Mouse (Mus musculus) neural tube, embryonic 13.5 days (tissue): ENCODE results near the gene Zfp27. TPM values are rescaled to one million over a fixed set of nuclear protein-coding genes. Genes with fewer than 3 reads are reported as not detected.

Source experiments
- ATAC-seq: fragments of 200-750 bp; cut with Nextera tagmentation; 2 replicates; pipeline ENCODE4 v1.8.0; 2017; ENCODE audit warnings: low read depth, mild to moderate bottlenecking, moderate TSS enrichment, moderate library complexity
- H3K27ac ChIP-seq: fragments of 300-500 bp; sonication (generic); replicated peaks from 2 replicates; pipeline ENCODE4 v1.5.1; 2015; ENCODE audit warnings: moderate library complexity, mild to moderate bottlenecking, inconsistent platforms
- H3K27me3 ChIP-seq: fragments of 300-500 bp; sonication (generic); 2 replicates; pipeline ENCODE4 v1.6.1; 2015; ENCODE audit warnings: mild to moderate bottlenecking, inconsistent platforms
- H3K36me3 ChIP-seq: fragments of 300-500 bp; sonication (generic); 2 replicates; pipeline ENCODE4 v1.6.1; 2015; ENCODE audit warnings: mild to moderate bottlenecking, inconsistent platforms
- H3K4me1 ChIP-seq: fragments of 300-500 bp; sonication (generic); replicated peaks from 2 replicates; pipeline ENCODE4 v1.6.1; 2015; ENCODE audit warnings: inconsistent platforms
- H3K4me2 ChIP-seq: fragments of 300-500 bp; sonication (generic); 2 replicates; pipeline ENCODE4 v1.6.1; 2015; ENCODE audit warnings: inconsistent platforms, mild to moderate bottlenecking, moderate library complexity
- H3K4me3 ChIP-seq: fragments of 300-500 bp; sonication (generic); 2 replicates; pipeline ENCODE4 v1.5.1; 2015; ENCODE audit warnings: mild to moderate bottlenecking, inconsistent platforms
- H3K9ac ChIP-seq: fragments of 300-500 bp; sonication (generic); 2 replicates; pipeline ENCODE4 v1.6.1; 2015; ENCODE audit warnings: moderate library complexity, mild to moderate bottlenecking, inconsistent platforms
- H3K9me3 ChIP-seq: fragments of 300-500 bp; sonication (generic); 2 replicates; pipeline ENCODE4 v1.6.1; 2016; ENCODE audit warnings: inconsistent platforms
- WGBS: fragments of 180-500 bp; shearing (Covaris S2); methylation state at CpG from one replicate; pipeline ENCODE4 v1.1.7; 2015; 5-methylcytosine and 5-hydroxymethylcytosine counted together
- polyA plus RNA-seq: library from polyadenylated mRNA; unstranded; fragments of >200 nt; fragmentation: Nextera tagmentation; extraction: Ambion mirVana; gene quantifications from 2 replicates; pipeline ENCODE4 v1.2.1, GENCODE M21; 2015

The Zfp27 gene
- 17.1 and 17.6 TPM in 2 replicates for polyA plus RNA-seq

DNA sequence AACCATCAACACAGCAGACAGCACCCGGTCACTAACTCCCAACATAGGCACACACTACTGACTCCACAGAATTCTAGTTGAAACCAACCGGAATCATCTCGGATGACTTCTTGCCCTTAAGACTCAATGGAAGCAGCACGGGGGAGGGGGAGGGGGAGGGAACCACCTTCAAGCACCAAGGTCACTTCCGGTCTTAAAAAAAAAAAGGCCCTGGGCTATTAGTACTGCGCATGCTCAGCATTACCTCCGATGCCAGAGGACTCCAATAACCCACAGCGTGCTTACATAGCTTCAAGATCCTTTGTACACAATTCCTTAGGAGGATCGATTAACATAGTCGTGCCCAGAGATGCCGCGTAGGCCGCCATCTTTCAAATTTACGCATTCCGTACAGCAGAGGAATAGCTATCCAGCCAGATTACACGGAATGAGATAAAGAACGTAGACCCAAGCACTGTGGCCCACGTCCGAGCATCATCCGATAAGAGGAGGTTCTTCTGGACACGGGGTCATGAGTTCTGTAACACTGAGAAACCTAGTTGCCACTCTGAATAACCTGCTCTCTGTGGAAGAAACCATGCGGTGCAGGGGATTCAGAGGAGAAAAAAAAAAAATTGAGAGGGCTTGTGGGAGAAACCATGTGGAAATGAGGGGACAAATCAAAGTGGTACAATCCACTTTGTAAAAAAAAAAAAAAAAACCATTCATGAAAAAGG, at the start of gene Zfp27:
TSS of gene Zfp27 (minus strand) at position 607 of the 716 bp plus-strand sequence.
- H3K27ac ChIP-seq = peak within 1 kb of the TSS; percentile 99
- peak within 1 kb of the TSS; percentile 65 for H3K4me2 ChIP-seq
- peaks cover 25% of the 10 kb centered on the region for H3K36me3 ChIP-seq
- peak within 1 kb of the TSS; percentile 54 for H3K4me3 ChIP-seq
- no peaks in the 10 kb centered on the region for H3K27me3 ChIP-seq
- H3K9ac ChIP-seq = peak within 1 kb of the TSS; percentile 77
- H3K4me1 ChIP-seq = peaks cover 29% of the 10 kb centered on the region
- whole genome bisulfite sequencing = 1% methylated on average over 22 of the region's 22 CpGs
- peak; percentile 85 for ATAC-seq
- H3K9me3 ChIP-seq = no peaks in the 10 kb centered on the region

GRCm38 (mm10) chr7:29954731-29955130, 48.4 kb upstream of the Zfp27 start:
- H3K9me3 ChIP-seq = no peaks in the 10 kb centered on the region
- peak overlapping the region; percentile 63 for H3K4me2 ChIP-seq
- H3K4me3 ChIP-seq = 0 out of 2 replicates have a peak overlapping the region, but pooled peaks have one; percentile 80
- H3K27ac ChIP-seq = no peak overlapping the region
- no peak for ATAC-seq
- peaks cover 8% of the 10 kb centered on the region for H3K4me1 ChIP-seq
- H3K9ac ChIP-seq = no peak overlapping the region
- 24% methylated on average over 4 of the region's 4 CpGs for WGBS
- H3K36me3 ChIP-seq = peaks cover 16% of the 10 kb centered on the region
- H3K27me3 ChIP-seq = no peaks in the 10 kb centered on the region

DNA sequence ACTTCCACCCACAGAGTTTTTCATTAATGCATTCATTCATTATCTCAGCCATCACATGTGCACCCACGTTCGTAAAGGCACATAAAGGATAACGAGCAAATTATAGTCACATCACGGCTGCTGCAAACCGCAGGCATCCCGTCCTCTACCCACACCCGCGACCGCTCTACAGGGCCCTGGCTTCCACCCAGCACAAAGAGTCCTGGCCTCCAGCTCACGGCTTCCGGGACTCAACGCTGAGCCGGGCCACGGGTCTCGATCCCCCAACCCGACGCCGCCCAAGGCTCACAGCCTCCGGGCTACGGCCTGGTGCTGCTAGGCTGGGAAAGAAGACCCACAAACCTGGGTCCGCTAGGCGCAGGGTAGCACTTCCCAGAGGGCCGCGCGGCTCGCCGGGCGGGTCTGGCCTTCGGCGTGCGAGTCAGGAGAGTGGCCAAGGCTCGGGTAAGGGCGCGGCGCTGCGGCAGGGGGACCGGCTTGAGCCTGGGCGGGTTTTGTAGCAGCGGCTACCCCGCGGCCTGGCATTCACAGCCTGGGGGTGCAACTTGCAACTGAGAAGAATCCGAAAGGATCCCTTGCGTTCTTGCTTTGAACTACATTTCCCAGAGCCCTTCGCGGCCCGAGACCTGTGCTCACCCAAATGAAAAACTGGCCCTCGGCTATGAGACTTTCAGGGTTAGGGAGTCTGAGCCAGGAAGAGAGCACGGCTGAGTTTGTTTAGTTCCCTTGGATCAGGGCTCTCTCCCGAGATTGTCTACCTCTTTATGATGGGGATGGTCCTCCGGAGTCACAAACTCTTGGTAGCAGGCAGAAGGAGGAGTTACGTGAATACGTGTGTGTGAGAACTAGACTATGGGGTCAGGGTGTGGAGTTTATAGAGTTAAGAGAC, 47.4 kb upstream of the Zfp27 start, which contains the start of gene Zfp74:
TSS of gene Zfp74 (minus strand) at position 577 of the 889 bp plus-strand sequence.
- 1% methylated on average over 52 of the region's 52 CpGs for WGBS

GRCm38 (mm10) chr7:29953086-29953485, 46.7 kb upstream of the Zfp27 start:
- 39% methylated on average over 10 of the region's 10 CpGs for WGBS
- Histone ChIP-seq H3K36me3 (peaks cover 28% of the 10 kb centered on the region), H3K4me2 (peak overlapping the region; percentile 63), H3K4me3 (peak overlapping the region; percentile 80), H3K27me3 (no peaks in the 10 kb centered on the region), H3K9me3 (no peaks in the 10 kb centered on the region), H3K9ac (peak overlapping the region; percentile 94), H3K4me1 (peaks cover 8% of the 10 kb centered on the region), H3K27ac (peak overlapping the region; percentile 97)
- no peak for ATAC-seq

More for the DNA sequence above, 47.4 kb upstream of the Zfp27 start, which contains the start of gene Zfp74:
- Histone ChIP-seq H3K4me1 (peaks cover 8% of the 10 kb centered on the region), H3K36me3 (peaks cover 24% of the 10 kb centered on the region), H3K4me2 (peak within 1 kb of the TSS; percentile 63), H3K27me3 (no peaks in the 10 kb centered on the region), H3K9me3 (no peaks in the 10 kb centered on the region), H3K27ac (peak within 1 kb of the TSS; percentile 97), H3K4me3 (peak within 1 kb of the TSS; percentile 80), H3K9ac (peak within 1 kb of the TSS; percentile 94)
- ATAC-seq = peak; percentile 90

GRCm38 (mm10) chr7:29944201-29944600, 37.8 kb upstream of the Zfp27 start:
- Histone ChIP-seq H3K27ac (no peak overlapping the region), H3K9ac (no peak overlapping the region), H3K4me1 (no peaks in the 10 kb centered on the region), H3K4me2 (no peak overlapping the region), H3K27me3 (no peaks in the 10 kb centered on the region), H3K36me3 (peaks cover 58% of the 10 kb centered on the region), H3K9me3 (no peaks in the 10 kb centered on the region), H3K4me3 (no peak overlapping the region)
- no peak for ATAC-seq
- WGBS = 73% methylated on average over 2 of the region's 2 CpGs

DNA sequence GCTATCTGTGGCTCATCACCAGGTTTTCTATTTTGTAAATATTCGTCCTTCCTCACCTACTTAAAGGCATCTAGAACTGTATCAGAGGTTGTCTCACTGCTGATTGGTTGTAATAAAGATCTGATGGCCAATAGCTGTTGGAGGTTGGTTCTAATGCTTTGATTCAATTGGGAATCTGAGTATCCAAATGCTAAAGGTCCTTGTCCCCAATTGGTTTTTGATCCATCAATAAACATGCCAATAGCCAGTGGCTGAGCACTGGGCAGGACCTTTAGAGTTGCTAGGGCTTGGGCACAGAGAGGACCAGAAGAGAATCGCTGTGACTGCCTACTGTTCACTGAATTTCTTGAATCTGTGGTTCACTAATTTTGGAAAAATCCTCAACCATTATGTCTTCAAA, 37.3 kb upstream of the Zfp27 start:
- H3K27ac ChIP-seq = no peak overlapping the region
- no peak for ATAC-seq
- 76% methylated on average over 2 of the region's 2 CpGs for WGBS
- H3K4me3 ChIP-seq = no peak overlapping the region
- H3K4me2 ChIP-seq = no peak overlapping the region
- no peaks in the 10 kb centered on the region for H3K9me3 ChIP-seq
- H3K36me3 ChIP-seq = peaks cover 54% of the 10 kb centered on the region
- H3K4me1 ChIP-seq = no peaks in the 10 kb centered on the region
- H3K9ac ChIP-seq = no peak overlapping the region
- no peaks in the 10 kb centered on the region for H3K27me3 ChIP-seq

- no peak for ATAC-seq
- 47% methylated on average over 2 of the region's 2 CpGs for WGBS
- Histone ChIP-seq H3K9me3 (no peaks in the 10 kb centered on the region), H3K4me2 (no peak overlapping the region), H3K4me1 (no peaks in the 10 kb centered on the region), H3K27ac (no peak overlapping the region), H3K27me3 (no peaks in the 10 kb centered on the region), H3K36me3 (peaks cover 49% of the 10 kb centered on the region), H3K4me3 (no peak overlapping the region), H3K9ac (no peak overlapping the region)
Observed at GRCm38 (mm10) chr7:29942740-29943139, 36.4 kb upstream of the Zfp27 start.

- no peak overlapping the region for H3K27ac ChIP-seq
- no peaks in the 10 kb centered on the region for H3K27me3 ChIP-seq
- peaks cover 59% of the 10 kb centered on the region for H3K36me3 ChIP-seq
- H3K9ac ChIP-seq = no peak overlapping the region
- no peak for ATAC-seq
- H3K4me2 ChIP-seq = no peak overlapping the region
- WGBS = 85% methylated on average over 11 of the region's 11 CpGs
- H3K9me3 ChIP-seq = no peaks in the 10 kb centered on the region
- no peaks in the 10 kb centered on the region for H3K4me1 ChIP-seq
- no peak overlapping the region for H3K4me3 ChIP-seq
Observed at GRCm38 (mm10) chr7:29941027-29941426, 34.7 kb upstream of the Zfp27 start.

DNA sequence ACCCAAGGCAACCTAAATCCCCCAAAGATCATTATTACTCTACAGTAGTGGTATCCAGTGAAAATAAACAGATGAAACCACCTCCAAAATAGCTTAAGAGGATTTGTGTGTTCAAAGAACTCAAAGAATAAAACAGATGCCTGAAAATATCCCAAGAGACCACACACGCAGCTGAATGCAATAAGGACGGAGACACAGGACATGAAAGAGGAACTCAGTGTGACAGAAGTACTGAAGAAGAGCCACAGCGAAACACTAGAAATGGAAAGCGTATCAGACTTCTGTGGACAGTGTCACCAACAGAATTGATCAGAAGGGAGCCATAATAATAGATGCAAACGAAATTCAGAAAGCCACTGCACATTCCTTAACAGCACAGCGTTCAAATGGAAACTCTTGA, 32.5 kb upstream of the Zfp27 start:
- Histone ChIP-seq H3K9ac (no peak overlapping the region), H3K4me3 (no peak overlapping the region), H3K4me1 (no peaks in the 10 kb centered on the region), H3K36me3 (peaks cover 76% of the 10 kb centered on the region), H3K4me2 (no peak overlapping the region), H3K27me3 (no peaks in the 10 kb centered on the region), H3K9me3 (no peaks in the 10 kb centered on the region), H3K27ac (no peak overlapping the region)
- ATAC-seq = no peak
- 86% methylated on average over 6 of the region's 6 CpGs for WGBS

GRCm38 (mm10) chr7:29922780-29923179, 16.4 kb upstream of the Zfp27 start:
- no peak overlapping the region for H3K4me2 ChIP-seq
- no peak overlapping the region for H3K27ac ChIP-seq
- H3K9me3 ChIP-seq = no peaks in the 10 kb centered on the region
- H3K27me3 ChIP-seq = no peaks in the 10 kb centered on the region
- no peak for ATAC-seq
- H3K9ac ChIP-seq = no peak overlapping the region
- peaks cover 3% of the 10 kb centered on the region; the same call in 1 of the 2 replicates for H3K36me3 ChIP-seq
- H3K4me1 ChIP-seq = no peaks in the 10 kb centered on the region
- WGBS = 72% methylated on average over 2 of the region's 2 CpGs
- H3K4me3 ChIP-seq = no peak overlapping the region

DNA sequence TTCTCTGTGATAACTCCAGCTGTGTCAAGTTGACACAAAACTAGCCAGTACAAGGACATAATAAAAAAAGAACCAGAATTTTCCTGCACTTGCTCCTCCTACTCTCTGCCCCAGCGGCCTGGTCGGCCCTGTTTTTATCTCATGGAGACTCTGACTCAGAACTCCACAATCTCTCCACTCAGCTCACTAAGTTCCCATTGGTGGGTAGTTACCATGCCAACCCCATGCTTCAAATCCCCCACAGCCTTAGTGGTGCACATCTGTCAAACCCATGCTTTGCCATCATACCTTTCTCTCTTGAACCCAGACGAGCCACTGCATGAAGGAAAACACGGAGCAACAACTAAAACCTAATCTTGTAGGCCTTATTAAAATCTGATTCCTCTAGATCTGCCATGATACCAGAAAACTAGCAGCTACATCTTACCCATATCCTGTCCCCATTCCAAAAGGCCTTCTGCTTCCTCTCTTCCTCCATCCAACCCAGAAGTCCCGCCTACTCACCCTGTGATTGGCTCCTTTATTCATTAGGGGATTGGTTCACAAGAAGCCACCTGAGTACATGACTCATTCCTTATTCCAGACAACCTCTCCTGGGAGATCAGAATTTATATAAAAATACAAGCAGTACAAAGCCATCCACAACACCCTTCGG, 15.2 kb upstream of the Zfp27 start:
- WGBS = 85% methylated on average over 6 of the region's 6 CpGs
- Histone ChIP-seq H3K4me3 (no peak overlapping the region), H3K36me3 (peaks cover 14% of the 10 kb centered on the region), H3K4me1 (no peaks in the 10 kb centered on the region), H3K27ac (no peak overlapping the region), H3K9ac (no peak overlapping the region), H3K27me3 (no peaks in the 10 kb centered on the region), H3K9me3 (no peaks in the 10 kb centered on the region), H3K4me2 (no peak overlapping the region)
- no peak for ATAC-seq

- no peak overlapping the region for H3K4me2 ChIP-seq
- H3K4me1 ChIP-seq = no peaks in the 10 kb centered on the region
- no peak for ATAC-seq
- H3K27me3 ChIP-seq = no peaks in the 10 kb centered on the region
- H3K36me3 ChIP-seq = peaks cover 45% of the 10 kb centered on the region
- H3K27ac ChIP-seq = no peak overlapping the region
- H3K9me3 ChIP-seq = peaks cover 6% of the 10 kb centered on the region
- 77% methylated on average over 4 of the region's 4 CpGs for WGBS
- no peak overlapping the region for H3K4me3 ChIP-seq
- no peak overlapping the region for H3K9ac ChIP-seq
Observed at GRCm38 (mm10) chr7:29918062-29918453, 11.7 kb upstream of the Zfp27 start.
